Mouse (Mus musculus) c-Kit-positive CD71-positive TER-119-negative erythroid progenitor cells, embryonic 14.5 days (primary cell): ENCODE results near the gene Kansl3.

Source experiments
- DNase-seq: peaks from one replicate; pipeline ENCODE4 v3.0.0-alpha.2; 2013; ENCODE audit warnings: low read depth

The Kansl3 gene

GRCm38 (mm10) chr1:36368969-36369645 is at the start of gene Kansl3:
TSS of gene Kansl3 (minus strand) at chr1:36369181.
- peak; percentile 87 for DNase-seq

- DNase-seq: no peak
Measured at GRCm38 (mm10) chr1:36404531-36404930, 35.5 kb upstream of the Kansl3 start.

GRCm38 (mm10) chr1:36401509-36401908 is 32.5 kb upstream of the Kansl3 start:
- DNase-seq: no peak

- DNase-seq: no peak
Measured at GRCm38 (mm10) chr1:36397041-36397440, 28.1 kb upstream of the Kansl3 start.

GRCm38 (mm10) chr1:36379582-36379981 is 10.6 kb upstream of the Kansl3 start:
- DNase-seq: no peak

GRCm38 (mm10) chr1:36378880-36379279 is 9.9 kb upstream of the Kansl3 start:
- no peak for DNase-seq

- no peak for DNase-seq
Measured at GRCm38 (mm10) chr1:36371934-36372845, 3.2 kb upstream of the Kansl3 start, which contains the start of gene Fer1l5. TSS of gene Fer1l5 (plus strand) at chr1:36372291.

- no peak for DNase-seq
Measured at GRCm38 (mm10) chr1:36370918-36371317, 1.9 kb upstream of the Kansl3 start.

- no peak for DNase-seq
Measured at GRCm38 (mm10) chr1:36368112-36368968, 641 bp downstream of the Kansl3 start.

GRCm38 (mm10) chr1:36367698-36368097 is 1.3 kb downstream of the Kansl3 start:
- DNase-seq: no peak

GRCm38 (mm10) chr1:36356955-36357695 is 11.9 kb downstream of the Kansl3 start:
- DNase-seq: no peak

GRCm38 (mm10) chr1:36352351-36352750 is 16.6 kb downstream of the Kansl3 start:
- no peak for DNase-seq

GRCm38 (mm10) chr1:36342547-36342946 is 26.4 kb downstream of the Kansl3 start:
- no peak for DNase-seq

- no peak for DNase-seq
Measured at GRCm38 (mm10) chr1:36332955-36333887, 35.8 kb downstream of the Kansl3 start.

GRCm38 (mm10) chr1:36331743-36332142 is 37.2 kb downstream of the Kansl3 start:
- DNase-seq: no peak

GRCm38 (mm10) chr1:36326815-36327214 is 42.2 kb downstream of the Kansl3 start:
- no peak for DNase-seq

GRCm38 (mm10) chr1:36325900-36326321 is 43.1 kb downstream of the Kansl3 start:
- no peak for DNase-seq

GRCm38 (mm10) chr1:36323746-36324448 is 45.1 kb downstream of the Kansl3 start:
- no peak for DNase-seq

GRCm38 (mm10) chr1:36323076-36323475 is 45.9 kb downstream of the Kansl3 start:
- no peak for DNase-seq
